Mouse (Mus musculus) cerebellum, adult 11 months (tissue): ENCODE results near the gene Tec.
A peak's percentile ranks its signal among the peaks of the same experiment; 100 is the strongest.

Experiments used
- DNase-seq: peaks from one replicate; pipeline ENCODE4 v3.0.0; 2022

Gene Tec

DNA sequence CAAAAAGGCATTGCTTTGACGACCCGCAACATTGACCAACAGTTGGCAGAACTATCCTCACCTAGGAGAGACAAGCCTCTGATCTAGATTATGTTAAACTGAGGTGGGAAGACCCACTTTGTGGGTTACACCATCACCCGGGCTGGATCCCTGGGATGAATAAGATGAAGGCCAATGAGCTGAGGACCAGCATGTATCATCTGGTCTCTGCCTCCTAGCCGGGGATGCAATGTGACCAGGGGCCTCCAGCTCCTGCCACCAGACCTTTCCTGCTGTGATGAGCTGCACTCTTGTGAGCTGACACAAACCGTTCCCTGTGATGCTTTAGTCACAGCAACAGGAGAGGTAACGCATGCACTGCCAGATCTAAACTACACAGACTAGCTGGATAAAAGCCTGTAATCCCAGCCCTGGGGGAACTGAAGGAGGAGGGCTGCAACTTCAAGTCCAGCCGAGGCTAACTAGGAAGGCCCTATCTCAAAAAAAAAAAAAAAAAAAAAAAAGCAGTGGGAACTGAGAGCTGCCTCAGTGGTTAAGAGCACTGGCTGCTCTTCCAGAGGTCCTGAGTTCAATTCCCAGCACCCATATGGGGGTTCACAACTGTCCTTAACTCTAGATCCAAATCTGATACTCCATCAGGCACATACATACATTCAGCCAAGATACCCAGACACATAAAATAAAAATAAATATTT lies 15.8 kb downstream of the Tec start:
- no peak for DNase-seq

DNA sequence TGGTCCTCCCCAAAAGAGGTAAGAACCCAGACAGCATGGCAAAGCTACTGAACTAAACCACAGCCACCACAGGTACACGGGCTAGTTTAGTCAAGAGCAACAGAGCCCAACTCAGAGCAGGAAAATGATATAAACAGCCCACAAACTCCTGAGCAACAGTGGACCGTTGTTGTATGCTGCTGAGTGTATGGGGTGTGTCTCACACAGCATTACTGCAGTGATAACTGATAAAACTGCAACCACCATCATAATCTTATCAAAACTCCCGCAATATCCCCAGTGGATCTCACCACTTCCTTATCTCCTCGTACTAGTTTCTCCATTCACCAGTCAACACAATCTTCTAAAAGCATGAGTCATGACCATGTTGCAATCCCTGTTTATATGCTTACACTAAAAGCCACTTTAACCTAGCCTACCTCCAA lies 16.6 kb downstream of the Tec start:
- DNase-seq, result no peak

DNA sequence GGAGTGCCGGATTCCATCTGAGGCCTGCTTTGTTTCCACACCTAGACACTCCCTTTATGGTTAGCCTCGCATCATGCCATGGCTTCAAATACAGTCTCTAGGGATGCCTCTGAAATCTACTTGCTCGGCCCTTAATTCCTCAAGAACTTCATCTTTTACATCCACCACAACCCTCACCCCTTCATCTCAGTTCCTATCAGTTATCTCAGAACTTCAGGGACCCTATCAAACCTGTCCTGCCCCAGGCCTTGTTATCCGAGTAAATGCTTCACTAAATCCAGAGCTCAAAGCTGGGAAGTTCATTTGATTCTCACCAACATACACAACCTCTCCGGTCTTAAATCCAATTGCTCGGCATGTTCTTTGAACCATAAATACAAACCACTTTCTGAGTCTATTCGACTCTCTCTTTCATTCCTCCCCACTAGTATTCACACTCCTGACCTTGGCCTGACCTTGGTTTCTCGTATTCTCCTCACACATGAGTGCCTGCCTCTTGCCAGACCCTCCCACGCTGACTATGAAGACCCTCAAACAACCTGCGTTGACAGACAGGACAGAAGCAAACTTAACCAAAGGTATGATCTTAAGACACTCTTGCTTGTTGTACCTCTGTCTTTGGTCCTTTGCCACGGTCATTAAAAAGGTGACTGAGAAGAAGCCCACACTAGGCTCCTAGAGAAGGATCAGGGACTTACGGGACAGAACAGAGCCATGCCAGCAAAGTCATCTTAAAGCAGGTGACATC lies 17.2 kb downstream of the Tec start:
- no peak for DNase-seq

DNA sequence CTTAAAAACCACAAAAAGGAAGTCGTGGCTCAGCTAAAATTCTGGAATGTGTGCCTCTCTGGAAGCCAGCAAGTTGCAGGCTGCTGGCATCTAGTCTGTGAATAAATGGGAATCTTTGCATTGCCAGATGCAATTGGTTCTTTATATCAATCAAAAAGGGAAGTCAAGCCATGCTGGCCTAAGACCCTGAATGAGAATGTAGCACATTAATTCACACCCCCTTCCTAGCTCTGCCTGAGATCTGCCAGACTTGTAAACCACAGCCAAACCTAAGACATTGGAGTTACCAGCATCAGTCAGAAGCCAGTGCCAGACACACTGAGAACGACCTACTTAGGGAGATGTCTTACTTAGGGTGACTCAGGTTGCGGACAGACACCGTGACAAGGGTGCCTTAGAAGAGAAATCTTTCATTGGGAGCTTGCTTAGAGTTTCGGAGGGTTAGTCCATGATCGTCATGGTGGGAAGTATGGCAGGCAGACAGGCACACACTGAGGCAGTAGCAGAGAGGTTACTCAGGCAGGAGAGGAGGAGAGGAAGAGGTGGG lies 19.3 kb downstream of the Tec start:
- no peak for DNase-seq

DNA sequence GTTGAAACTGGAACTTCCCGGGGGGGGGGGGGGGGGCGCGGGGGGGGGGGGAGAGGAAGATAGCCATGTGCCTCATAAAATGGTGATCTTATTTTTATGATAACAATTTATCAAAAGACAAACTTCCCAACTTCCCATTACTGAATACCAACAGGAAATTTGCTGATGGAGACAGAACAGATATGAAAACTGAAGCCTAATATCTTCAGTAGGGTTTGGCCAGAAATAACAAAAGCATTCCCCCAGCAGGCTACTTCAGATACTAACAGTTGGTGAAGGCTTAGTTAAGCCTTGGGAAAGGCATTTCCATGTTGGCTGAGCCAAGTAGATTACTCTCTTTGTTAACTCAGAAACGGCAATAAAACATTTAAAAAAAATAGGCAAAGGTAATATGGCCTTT lies 21.6 kb downstream of the Tec start:
- no peak for DNase-seq

DNA sequence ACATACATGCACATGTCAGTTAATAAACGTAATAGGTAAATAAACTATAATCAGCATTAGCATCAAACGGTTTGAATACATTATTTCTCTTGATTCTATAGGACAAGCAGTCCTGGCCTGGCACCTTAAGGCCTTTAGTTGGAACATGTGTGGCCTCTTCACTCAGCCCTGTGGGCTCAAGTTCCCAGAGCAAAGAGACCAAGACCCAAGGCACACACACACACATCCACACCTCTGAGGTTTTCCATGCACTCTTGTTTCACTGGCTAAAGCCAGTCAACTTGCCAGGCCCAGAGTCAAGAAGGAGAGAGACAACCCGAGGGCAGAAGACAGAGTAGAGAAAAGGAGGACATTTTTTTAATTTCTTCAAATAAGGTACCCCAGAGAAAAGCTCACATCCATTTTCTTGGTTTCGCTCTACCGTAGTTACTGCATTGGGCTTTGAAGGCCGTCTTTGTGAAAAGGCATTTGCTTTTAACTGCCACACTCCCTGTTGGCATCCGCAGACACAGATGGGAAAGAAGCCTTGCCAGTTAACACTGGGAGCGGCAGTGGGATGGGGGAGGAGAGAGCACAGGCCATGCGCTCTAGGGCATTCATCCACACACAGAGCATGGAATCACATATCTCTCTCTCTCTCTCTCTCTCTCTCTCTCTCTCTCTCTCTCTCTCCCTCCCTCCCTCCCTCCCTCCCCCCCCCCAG lies 22.2 kb downstream of the Tec start:
- peak; percentile 73 for DNase-seq

DNA sequence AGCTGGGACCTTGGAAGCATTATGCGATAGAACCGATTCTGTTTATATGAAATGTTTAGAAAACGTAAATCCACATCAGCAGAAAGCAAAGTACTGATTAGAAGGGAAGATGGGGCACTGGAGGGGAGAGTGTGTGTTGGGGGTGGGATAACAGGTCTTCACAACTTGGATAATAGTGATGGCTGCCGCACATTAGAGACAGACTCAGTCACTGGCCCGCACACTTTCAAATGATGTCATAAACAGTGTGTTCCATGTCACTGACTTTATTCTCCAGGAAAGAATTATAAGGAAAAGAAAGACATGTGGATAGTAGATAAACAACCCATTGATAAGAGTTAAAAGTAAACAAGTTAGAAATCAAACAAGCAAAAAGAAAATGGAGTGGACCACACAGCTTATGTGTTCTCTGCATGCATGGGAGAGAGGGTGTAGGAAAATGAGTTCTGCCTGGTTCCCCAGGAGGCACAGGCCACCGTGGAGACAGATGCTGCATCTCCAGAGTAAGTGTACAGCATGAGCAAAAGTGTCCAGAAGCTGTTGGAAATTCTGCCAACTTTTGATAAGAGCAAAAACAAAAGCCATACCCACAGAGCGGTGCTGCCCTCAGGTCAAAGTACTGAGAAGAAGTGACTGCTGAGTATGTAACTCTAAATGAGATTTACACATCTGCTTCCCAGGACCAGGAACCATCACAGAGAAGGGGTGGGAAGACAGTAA lies 23.3 kb downstream of the Tec start:
- no peak for DNase-seq

DNA sequence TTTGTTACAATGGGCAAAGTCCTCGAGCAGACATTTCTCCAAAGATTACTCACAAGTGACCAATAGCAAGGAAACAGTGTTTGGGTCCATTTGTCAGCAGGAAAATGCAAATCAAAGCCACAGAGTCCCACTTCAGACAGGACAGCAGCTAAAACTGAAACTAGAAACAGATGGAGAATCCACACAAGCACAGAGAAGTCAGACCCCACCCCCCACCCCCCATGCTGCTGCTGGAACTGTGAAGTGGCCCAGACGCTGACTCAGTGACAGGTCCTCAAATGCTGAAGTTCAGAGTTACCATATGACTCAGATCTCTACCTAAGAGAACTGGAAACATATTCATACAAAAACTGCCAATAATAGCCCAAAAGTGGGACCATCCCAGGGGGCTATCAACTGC lies 24.0 kb downstream of the Tec start:
- no peak for DNase-seq

DNA sequence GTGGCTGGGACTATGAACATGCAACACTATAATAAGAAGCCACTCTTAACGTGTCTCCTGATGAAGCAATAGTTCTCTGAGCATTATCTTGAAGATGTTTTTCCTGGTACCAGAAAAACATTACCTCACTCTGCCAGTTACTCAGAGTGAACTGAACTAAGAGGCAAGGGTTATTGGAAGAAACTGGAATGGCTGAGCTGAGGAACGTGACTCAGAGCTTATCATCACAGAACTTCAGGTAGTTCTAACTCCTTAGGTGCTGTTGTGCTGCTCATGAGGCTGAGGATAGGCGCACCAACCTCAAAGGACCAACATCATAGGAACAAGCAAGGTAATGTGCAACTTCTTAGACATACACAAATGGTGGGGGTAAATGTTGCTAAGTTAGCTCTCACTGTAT lies 28.6 kb downstream of the Tec start:
- DNase-seq, result no peak

DNA sequence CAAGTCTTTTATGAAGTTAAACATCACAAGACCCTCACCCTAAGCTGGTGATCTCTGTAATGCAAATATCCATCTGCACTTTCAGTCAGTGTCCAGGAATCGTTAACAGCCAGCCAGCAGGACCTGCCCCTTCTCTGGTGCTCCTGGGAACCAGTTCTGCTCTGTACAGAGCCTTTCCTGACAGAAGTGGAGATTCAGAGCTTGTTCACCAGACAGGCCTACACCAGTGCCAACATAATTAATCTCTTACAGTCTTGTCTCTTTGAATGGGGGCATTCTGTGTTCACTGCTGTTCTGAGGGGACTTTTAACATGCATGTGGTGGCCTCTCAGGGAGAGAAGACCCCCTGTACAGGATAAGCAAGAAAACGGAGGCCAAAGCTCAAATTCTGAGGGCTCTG lies 29.3 kb downstream of the Tec start:
- DNase-seq, result no peak

DNA sequence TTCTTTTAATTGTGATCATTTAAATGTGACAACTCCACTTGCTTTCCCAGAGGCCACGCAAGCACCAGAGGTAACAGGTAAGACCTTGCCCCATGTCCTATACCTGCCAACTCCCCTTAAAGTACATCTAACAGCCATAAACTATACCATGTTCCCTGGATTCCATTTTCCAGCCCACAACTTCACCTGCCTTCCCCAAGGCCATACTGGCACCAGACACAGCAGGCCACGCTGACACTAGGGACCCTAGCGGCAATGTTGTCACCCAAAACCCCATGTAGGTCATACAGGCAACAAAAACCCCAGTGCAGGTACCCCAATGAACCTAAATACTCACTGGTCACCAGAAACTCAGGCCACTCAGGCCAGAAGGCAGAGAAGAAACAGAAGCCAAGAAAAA lies 32.6 kb downstream of the Tec start:
- DNase-seq, result no peak

DNA sequence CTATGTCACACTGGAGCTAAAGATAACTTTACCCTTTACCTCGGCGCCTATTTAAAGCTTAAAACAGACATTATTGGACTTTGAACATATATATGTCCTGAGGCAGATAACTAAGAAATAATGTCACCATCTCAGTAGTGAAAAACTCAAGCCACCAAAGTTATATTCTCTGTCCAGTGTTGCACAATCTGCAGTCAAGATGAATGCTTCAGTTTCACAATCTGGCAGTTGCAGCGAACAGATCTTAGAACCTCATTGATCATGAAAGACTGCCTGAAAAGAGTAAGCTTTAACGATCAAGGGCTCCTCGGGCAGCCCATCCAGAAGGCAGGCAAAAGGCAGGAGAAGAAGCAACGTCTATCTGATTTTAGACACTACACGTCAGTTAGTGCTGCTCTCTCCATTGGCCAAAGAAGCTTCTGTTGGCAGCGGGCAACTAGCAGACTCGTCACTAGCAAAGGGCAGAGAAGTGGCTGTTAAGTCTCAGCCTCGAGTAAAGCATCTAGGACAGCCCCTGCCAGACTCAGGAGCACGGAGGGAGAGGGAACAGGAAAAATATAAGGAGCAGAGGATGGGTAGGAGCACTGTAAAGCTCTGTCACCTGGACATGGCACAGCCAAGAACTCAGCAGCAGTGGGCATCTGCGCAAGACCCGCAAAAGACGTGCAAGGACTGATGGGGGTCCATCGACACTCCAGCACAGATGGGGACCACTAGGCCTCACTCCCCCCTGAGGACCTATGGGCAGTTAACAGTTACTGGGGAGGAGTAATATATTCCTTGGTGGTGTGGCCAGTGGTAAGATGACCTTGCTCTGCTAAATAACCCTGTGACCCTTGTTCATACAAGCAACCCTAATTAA lies 35.1 kb downstream of the Tec start:
- DNase-seq, result no peak

DNA sequence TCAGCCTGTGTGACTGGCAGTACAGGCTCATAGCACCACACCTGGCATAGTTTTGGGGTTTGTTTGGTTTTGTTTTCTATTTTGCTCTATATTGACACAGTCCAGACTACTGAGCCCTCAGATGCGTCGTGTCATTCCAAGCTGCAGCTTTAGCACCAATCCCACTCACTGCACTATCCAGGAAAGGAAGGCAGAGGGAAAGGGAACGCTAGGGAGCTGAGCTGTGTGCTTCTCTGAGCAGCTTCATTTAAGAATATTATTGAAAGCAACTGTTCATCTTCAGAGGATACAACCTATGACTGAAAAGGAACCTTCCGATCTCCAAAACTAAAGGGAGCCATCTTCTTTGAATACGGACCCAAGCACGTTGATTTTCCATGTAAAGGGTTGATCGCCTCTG lies 36.1 kb downstream of the Tec start:
- DNase-seq, result no peak

DNA sequence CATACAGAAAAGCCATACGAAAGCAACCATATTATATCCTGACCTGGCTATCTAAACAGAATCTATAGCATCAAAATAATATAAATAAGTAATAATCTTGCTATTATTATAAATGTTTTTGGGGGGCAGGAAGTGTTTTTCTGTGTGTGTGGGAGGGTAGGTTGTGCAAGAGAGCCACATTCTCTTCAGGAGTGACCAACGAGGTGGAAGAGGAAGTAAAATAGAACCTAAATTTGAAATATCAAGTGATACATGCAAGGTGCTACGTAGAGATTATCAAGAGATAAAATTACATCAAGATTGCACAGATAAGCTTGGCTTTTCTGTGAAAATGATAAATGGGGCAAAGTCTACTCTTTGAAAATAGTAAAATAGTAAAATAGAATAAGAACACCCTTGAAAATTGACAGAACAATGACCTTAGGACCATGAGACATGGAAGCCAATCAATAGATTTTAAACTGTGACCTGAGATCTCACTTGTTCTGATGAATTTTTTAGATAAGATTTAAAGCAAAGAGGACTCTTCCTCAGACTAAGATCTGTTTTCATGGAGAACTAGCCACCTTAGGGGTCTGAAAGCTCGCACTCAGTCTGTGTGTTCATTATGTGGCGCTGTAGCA lies 37.2 kb downstream of the Tec start:
- DNase-seq, result no peak

DNA sequence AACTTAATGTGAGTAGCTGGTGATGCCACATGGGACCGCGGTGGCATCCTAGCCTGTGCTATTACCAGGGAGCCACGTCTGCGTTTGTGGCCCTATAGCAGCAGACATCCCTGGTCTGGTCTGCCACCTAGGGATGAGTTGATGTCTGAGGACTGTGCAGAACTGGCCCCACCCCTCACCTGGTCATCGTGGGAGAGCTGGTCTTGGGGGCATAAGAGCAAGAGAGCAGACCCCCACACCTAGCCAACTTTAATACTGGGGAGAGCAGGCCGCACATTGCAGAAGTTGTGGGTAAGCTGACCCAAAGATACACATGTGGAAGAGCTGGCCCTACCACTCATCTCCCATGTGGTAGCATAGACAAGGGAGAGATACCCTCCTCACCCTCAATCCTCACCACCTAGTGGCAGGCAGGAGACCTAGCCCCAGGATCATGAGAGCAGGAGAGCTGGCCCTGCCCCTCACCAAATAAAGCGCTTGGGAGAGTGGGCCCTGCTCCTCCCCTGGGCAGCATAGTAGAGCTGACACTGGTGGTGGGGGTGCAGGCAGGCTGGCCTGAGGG lies 38.7 kb downstream of the Tec start:
- DNase-seq, result no peak

DNA sequence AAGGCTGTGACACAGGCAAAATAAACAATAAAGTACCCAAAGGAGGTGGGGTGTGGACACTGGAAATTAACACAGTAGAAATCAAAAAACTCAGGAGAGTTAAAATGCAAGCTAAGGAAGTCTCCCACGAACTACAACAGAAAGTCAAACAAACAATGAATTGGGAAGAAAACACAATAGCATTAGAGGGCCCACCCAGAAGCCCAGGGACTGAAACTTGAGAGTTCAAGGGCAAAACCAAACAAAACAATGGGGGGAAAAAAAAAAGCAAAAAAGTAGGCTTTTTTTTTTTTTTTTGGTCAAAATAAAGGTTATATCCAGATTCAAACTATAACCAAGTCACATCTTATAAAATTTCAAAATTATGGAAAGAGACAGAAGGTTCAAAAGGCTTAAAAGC lies 39.9 kb downstream of the Tec start:
- DNase-seq, result no peak

DNA sequence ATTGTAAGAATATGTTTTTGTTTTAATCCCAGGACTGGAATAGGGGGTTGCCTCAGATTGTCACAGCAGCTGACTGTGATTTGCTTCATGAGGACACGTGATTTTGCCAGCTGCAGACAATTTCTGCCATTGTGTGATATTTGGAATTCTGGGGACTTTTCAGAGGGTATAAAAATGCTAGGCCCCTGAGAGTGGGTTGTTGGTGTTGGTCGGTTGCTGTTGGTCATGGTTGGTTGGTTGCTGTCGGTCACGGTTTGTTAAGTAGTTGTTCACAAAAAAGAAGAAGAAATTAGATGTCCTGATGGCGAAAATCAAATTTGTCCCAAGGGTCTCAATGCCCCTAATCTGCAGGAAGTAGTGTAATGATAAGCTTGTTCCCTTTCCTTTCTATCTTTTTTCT lies 40.8 kb downstream of the Tec start:
- DNase-seq, result no peak

DNA sequence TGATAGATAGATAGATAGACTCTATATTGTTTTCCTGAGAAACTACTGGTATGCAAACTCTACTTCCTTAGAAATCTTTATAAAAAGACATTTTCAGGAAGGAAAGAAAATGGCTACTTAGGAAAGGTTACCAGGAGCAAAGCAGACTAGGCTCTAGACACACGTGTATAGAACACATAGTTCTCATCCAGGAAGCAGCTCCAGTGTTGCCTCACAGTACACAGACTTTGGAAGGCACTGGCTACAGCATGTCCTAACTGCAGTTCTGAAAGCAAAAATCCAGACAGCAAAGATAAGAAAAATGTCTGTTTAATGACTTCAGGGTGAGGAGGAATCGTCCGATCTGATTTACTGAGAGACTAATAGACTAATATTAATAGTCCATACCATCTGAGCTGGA lies 41.8 kb downstream of the Tec start:
- no peak for DNase-seq

DNA sequence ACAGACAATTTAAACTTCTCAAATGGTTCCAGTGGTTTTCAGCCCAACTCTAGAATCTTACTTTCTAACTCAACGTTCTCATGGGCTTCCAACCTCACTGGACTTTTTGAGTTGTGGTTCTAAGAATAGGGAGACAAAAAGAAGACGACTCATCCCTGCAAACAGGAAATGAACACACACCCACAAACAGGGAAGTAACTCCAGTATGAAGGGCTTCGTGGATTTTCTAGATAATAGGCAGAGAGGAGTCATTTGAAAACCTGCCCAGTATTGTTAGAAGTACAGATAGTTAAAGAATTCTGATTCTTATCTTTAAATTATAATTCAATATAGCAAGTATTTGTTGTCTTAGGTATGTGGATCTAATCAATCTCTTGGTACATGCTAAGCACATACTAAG lies 47.6 kb downstream of the Tec start:
- no peak for DNase-seq

DNA sequence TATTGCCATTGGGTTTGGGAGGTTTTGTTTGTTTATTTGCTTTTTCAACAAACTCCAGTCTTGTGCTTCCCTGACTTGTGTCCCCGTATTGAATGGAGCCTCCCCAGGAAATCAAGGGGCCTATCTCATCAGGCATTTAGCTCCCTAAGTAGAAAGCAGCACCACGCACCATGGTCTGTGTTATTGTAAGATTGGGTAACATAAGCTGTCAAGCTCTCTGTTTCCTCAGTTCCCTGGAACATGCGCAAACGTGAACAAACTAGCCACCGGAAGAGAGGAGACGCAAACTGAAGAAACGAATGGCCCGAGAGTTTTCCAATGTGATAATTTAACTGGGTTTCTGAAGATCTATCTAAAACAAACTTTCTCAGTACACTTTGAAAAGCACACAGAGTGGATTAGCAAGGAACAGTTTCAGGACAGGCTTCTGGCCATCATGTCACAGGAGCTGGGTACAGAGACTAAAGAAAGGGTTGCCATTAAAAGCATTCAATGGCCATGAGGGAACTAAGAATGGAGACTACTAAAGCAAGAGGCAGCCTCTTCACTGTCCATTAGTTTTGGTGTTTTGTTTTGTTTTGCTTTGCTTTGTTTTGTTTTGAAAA lies 48.1 kb downstream of the Tec start:
- DNase-seq, result no peak
